Mouse (Mus musculus) lung, embryonic 14.5 days (tissue): ENCODE data around the gene Cdk9. TPM values are rescaled to one million over a fixed set of nuclear protein-coding genes. Genes with fewer than 3 reads are reported as not detected.

Source experiments
- ATAC-seq: fragments of 200-750 bp; cut with Nextera tagmentation; 2 replicates; pipeline ENCODE4 v1.8.0; 2017; ENCODE audit warnings: mild to moderate bottlenecking, moderate TSS enrichment, moderate library complexity; ENCODE audit not compliant: insufficient read depth
- DNase-seq: peaks from one replicate; pipeline ENCODE4 v3.0.0-alpha.2; 2015
- H3K27ac ChIP-seq: fragments of 300-500 bp; sonication (generic); 2 replicates; pipeline ENCODE4 v1.5.1; 2014; ENCODE audit warnings: low read depth, mild to moderate bottlenecking, moderate library complexity
- H3K27me3 ChIP-seq: fragments of 300-500 bp; sonication (generic); 2 replicates; pipeline ENCODE4 v1.6.1; 2014; ENCODE audit warnings: low read length, control low read depth; ENCODE audit not compliant: insufficient read depth
- H3K36me3 ChIP-seq: fragments of 300-500 bp; sonication (generic); 2 replicates; pipeline ENCODE4 v1.6.1; 2014; ENCODE audit warnings: control low read depth; ENCODE audit not compliant: insufficient read depth
- H3K4me1 ChIP-seq: fragments of 300-500 bp; sonication (generic); 2 replicates; pipeline ENCODE4 v1.6.1; 2014; ENCODE audit warnings: antibody characterized with exemption, control low read depth; ENCODE audit not compliant: insufficient read depth
- H3K4me2 ChIP-seq: fragments of 300-500 bp; sonication (generic); 2 replicates; pipeline ENCODE4 v1.6.1; 2014; ENCODE audit warnings: mild to moderate bottlenecking
- H3K4me3 ChIP-seq: fragments of 300-500 bp; sonication (generic); 2 replicates; pipeline ENCODE4 v1.5.1; 2014; ENCODE audit warnings: low read depth, low read length
- H3K9ac ChIP-seq: fragments of 300-500 bp; sonication (generic); 2 replicates; pipeline ENCODE4 v1.6.1; 2014
- H3K9me3 ChIP-seq: fragments of 300-500 bp; sonication (generic); 2 replicates; pipeline ENCODE4 v1.6.1; 2016; ENCODE audit warnings: low read depth, low read length, control low read depth
- CTCF ChIP-seq: IDR thresholded peaks from 2 replicates; pipeline ENCODE4 v1.5.1; 2016; ENCODE audit warnings: antibody characterized with exemption, low read depth
- WGBS: fragments of 180-500 bp; shearing (Covaris S2); extraction: QIAGEN DNeasy Blood & Tissue Kit; methylation state at CpG from one replicate; pipeline ENCODE4 v1.1.7; 2014; 5-methylcytosine and 5-hydroxymethylcytosine counted together
- polyA plus RNA-seq: library from polyadenylated mRNA; unstranded; fragments of >200 nt; fragmentation: Nextera tagmentation; extraction: Ambion mirVana; gene quantifications from 2 replicates; pipeline ENCODE4 v1.2.1, GENCODE M21; 2014

Cdk9 gene
- polyA plus RNA-seq, 1 experiment from 2014 or later, result 81.7 TPM

GRCm38 (mm10) chr2:32687562-32687961 is 25.3 kb downstream of the Cdk9 start:
- ATAC-seq, result no peak
- no peak overlapping the region for H3K4me3 ChIP-seq
- no peak for DNase-seq
- peaks cover 63% of the 10 kb centered on the region for H3K36me3 ChIP-seq
- H3K4me2 ChIP-seq, result no peak overlapping the region
- peaks cover 3% of the 10 kb centered on the region; the same call in 1 of the 2 replicates for H3K4me1 ChIP-seq
- no peaks in the 10 kb centered on the region for H3K27me3 ChIP-seq
- H3K27ac ChIP-seq, result no peak overlapping the region
- 91% methylated on average over 8 of the region's 8 CpGs for WGBS
- H3K9me3 ChIP-seq, result no peaks in the 10 kb centered on the region
- no peak for TF ChIP-seq CTCF
- H3K9ac ChIP-seq, result no peak overlapping the region

GRCm38 (mm10) chr2:32686640-32687039 is 26.2 kb downstream of the Cdk9 start:
- H3K4me3 ChIP-seq, result no peak overlapping the region
- H3K36me3 ChIP-seq, result peaks cover 65% of the 10 kb centered on the region
- no peak overlapping the region for H3K27ac ChIP-seq
- 96% methylated on average over 6 of the region's 6 CpGs for WGBS
- H3K27me3 ChIP-seq, result no peaks in the 10 kb centered on the region
- ATAC-seq (no peak), DNase-seq (no peak)
- no peak overlapping the region for H3K9ac ChIP-seq
- no peaks in the 10 kb centered on the region for H3K4me1 ChIP-seq
- no peak overlapping the region for H3K4me2 ChIP-seq
- no peaks in the 10 kb centered on the region for H3K9me3 ChIP-seq
- no peak for TF ChIP-seq CTCF

GRCm38 (mm10) chr2:32685807-32686206 is 27.1 kb downstream of the Cdk9 start:
- no peak overlapping the region for H3K27ac ChIP-seq
- ATAC-seq (no peak), DNase-seq (no peak)
- WGBS, result 94% methylated on average over 3 of the region's 3 CpGs
- H3K4me1 ChIP-seq, result no peaks in the 10 kb centered on the region
- H3K4me3 ChIP-seq, result no peak overlapping the region
- H3K9me3 ChIP-seq, result no peaks in the 10 kb centered on the region
- peaks cover 71% of the 10 kb centered on the region for H3K36me3 ChIP-seq
- no peak overlapping the region for H3K4me2 ChIP-seq
- TF ChIP-seq CTCF, result no peak
- H3K27me3 ChIP-seq, result no peaks in the 10 kb centered on the region
- no peak overlapping the region for H3K9ac ChIP-seq

GRCm38 (mm10) chr2:32684681-32685428 is 28.0 kb downstream of the Cdk9 start:
- Histone ChIP-seq H3K9ac (no peak overlapping the region), H3K4me2 (no peak overlapping the region), H3K9me3 (no peaks in the 10 kb centered on the region), H3K27ac (no peak overlapping the region), H3K4me3 (no peak overlapping the region), H3K36me3 (peaks cover 75% of the 10 kb centered on the region), H3K27me3 (no peaks in the 10 kb centered on the region), H3K4me1 (no peaks in the 10 kb centered on the region)
- no peak for ATAC-seq
- WGBS, result 85% methylated on average over 15 of the region's 15 CpGs
- no peak for DNase-seq
- no peak for TF ChIP-seq CTCF

DNA sequence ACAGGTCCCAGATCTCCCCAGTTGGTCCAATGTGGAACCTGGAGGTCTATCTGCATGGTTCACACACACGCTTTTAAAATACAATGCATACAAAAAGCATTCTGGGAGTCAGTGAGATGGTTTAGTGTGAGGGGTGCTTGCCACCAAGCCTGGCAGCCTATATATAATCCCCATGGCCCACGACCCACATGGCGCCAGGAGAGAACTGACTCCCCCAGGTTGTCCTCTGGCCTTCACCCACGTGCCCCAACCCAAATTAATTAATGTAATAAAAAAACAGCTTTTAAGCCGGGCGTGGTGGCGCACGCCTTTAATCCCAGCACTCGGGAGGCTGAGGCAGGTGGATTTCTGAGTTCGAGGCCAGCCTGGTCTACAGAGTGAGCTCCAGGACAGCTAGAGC is 29.2 kb downstream of the Cdk9 start:
- Histone ChIP-seq H3K36me3 (peaks cover 87% of the 10 kb centered on the region), H3K4me3 (no peak overlapping the region), H3K27me3 (no peaks in the 10 kb centered on the region), H3K9me3 (no peaks in the 10 kb centered on the region), H3K4me2 (no peak overlapping the region), H3K9ac (no peak overlapping the region), H3K4me1 (no peaks in the 10 kb centered on the region), H3K27ac (no peak overlapping the region)
- ATAC-seq (no peak), DNase-seq (no peak)
- WGBS, result 89% methylated on average over 10 of the region's 10 CpGs
- TF ChIP-seq CTCF, result no peak

- H3K27ac ChIP-seq, result no peak overlapping the region
- no peak overlapping the region for H3K4me2 ChIP-seq
- 76% methylated on average over 14 of the region's 14 CpGs for WGBS
- no peaks in the 10 kb centered on the region for H3K9me3 ChIP-seq
- ATAC-seq (no peak), DNase-seq (no peak)
- no peak for TF ChIP-seq CTCF
- H3K9ac ChIP-seq, result no peak overlapping the region
- H3K27me3 ChIP-seq, result no peaks in the 10 kb centered on the region
- no peak overlapping the region for H3K4me3 ChIP-seq
- no peaks in the 10 kb centered on the region for H3K4me1 ChIP-seq
- peaks cover 89% of the 10 kb centered on the region for H3K36me3 ChIP-seq
These were observed 30.0 kb downstream of the Cdk9 start for GRCm38 (mm10) chr2:32682721-32683417.

DNA sequence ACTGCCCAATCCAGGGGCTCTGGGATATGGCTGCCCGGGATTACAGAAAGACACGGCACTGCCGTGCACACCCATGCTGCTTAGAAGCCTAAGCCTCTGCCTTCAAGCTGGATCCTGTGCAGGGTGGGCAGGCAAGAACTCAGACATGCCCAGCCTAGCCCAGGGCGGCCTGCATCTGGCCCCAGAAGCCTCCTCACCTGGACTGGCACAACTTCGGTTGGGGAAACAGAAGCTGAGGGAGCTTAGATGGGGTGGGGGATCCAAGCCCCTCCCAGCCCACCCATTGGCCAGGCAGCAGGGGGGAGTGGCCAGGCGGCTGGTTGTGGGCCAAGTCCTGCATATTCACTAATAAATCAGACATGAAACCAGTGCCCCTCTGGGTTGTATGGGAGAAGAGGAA is 31.1 kb downstream of the Cdk9 start:
- H3K4me1 ChIP-seq, result no peaks in the 10 kb centered on the region
- peaks cover 83% of the 10 kb centered on the region for H3K36me3 ChIP-seq
- H3K9ac ChIP-seq, result no peak overlapping the region
- H3K4me2 ChIP-seq, result no peak overlapping the region
- DNase-seq (peak; percentile 42), ATAC-seq (peak; percentile 36; the same call in 1 of the 2 replicates)
- 0 out of 2 replicates have a peak overlapping the region, but pooled peaks have one; percentile 18 for H3K27ac ChIP-seq
- H3K9me3 ChIP-seq, result no peaks in the 10 kb centered on the region
- TF ChIP-seq CTCF, result no peak
- H3K4me3 ChIP-seq, result no peak overlapping the region
- 63% methylated on average over 6 of the region's 6 CpGs for WGBS
- H3K27me3 ChIP-seq, result no peaks in the 10 kb centered on the region
